Mouse (Mus musculus) kidney, embryonic 14.5 days (tissue): Measurements from ENCODE around the gene R3hdm2. TPM values are rescaled to one million over a fixed set of nuclear protein-coding genes. Genes with fewer than 3 reads are reported as not detected.

Experiments
- ATAC-seq: fragments of 200-750 bp; cut with Nextera tagmentation; 2 replicates; pipeline ENCODE4 v1.8.0; 2017; ENCODE audit warnings: moderate number of reproducible peaks, mild to moderate bottlenecking, moderate TSS enrichment, moderate library complexity; ENCODE audit not compliant: low FRiP score, low TSS enrichment
- H3K27ac ChIP-seq: fragments of 300-500 bp; sonication (generic); 2 replicates; pipeline ENCODE4 v1.5.1; 2014; ENCODE audit warnings: low read depth, mild to moderate bottlenecking, low read length, moderate library complexity, mixed read lengths
- H3K27me3 ChIP-seq: fragments of 300-500 bp; sonication (generic); 2 replicates; pipeline ENCODE4 v1.6.1; 2014; ENCODE audit warnings: mild to moderate bottlenecking, low read length; ENCODE audit not compliant: control insufficient read depth, insufficient read depth
- H3K36me3 ChIP-seq: fragments of 300-500 bp; sonication (generic); 2 replicates; pipeline ENCODE4 v1.6.1; 2014; ENCODE audit warnings: low read length, mixed read lengths; ENCODE audit not compliant: control insufficient read depth, insufficient read depth
- H3K4me1 ChIP-seq: fragments of 300-500 bp; sonication (generic); 2 replicates; pipeline ENCODE4 v1.6.1; 2014; ENCODE audit warnings: low read length, mixed read lengths; ENCODE audit not compliant: control insufficient read depth, insufficient read depth
- H3K4me2 ChIP-seq: fragments of 300-500 bp; sonication (generic); replicated peaks from 2 replicates; pipeline ENCODE4 v1.6.1; 2014; ENCODE audit warnings: low read depth, mild to moderate bottlenecking, low read length
- H3K4me3 ChIP-seq: fragments of 300-500 bp; sonication (generic); 2 replicates; pipeline ENCODE4 v1.5.1; 2014; ENCODE audit warnings: mild to moderate bottlenecking, low read length
- H3K9ac ChIP-seq: fragments of 300-500 bp; sonication (generic); 2 replicates; pipeline ENCODE4 v1.6.1; 2014; ENCODE audit warnings: low read depth, mild to moderate bottlenecking, low read length, moderate library complexity
- H3K9me3 ChIP-seq: fragments of 300-500 bp; sonication (generic); 2 replicates; pipeline ENCODE4 v1.6.1; 2016; ENCODE audit warnings: low read length; ENCODE audit not compliant: control insufficient read depth
- WGBS: fragments of 180-500 bp; shearing (Covaris S2); extraction: QIAGEN DNeasy Blood & Tissue Kit; methylation state at CpG from one replicate; pipeline ENCODE4 v1.1.7; 2014; 5-methylcytosine and 5-hydroxymethylcytosine counted together
- polyA plus RNA-seq: library from polyadenylated mRNA; unstranded; fragments of >200 nt; fragmentation: Nextera tagmentation; extraction: Ambion mirVana; gene quantifications from 2 replicates; pipeline ENCODE4 v1.2.1, GENCODE M21; 2014

R3hdm2 gene
- polyA plus RNA-seq, 1 experiment from 2014 or later: 37.9 TPM

- Histone ChIP-seq H3K27me3 (no peaks in the 10 kb centered on the region), H3K4me3 (no peak overlapping the region), H3K27ac (no peak overlapping the region), H3K9ac (no peak overlapping the region), H3K36me3 (peaks cover 54% of the 10 kb centered on the region), H3K4me1 (0 out of 2 replicates have a peak, but pooled peaks cover 4% of the 10 kb centered on the region), H3K9me3 (no peaks in the 10 kb centered on the region), H3K4me2 (no peak overlapping the region)
- no peak for ATAC-seq
- 83% methylated on average over 7 of the region's 7 CpGs for WGBS
Measured at GRCm38 (mm10) chr10:127488856-127489255, 108.7 kb downstream of the R3hdm2 start.

DNA sequence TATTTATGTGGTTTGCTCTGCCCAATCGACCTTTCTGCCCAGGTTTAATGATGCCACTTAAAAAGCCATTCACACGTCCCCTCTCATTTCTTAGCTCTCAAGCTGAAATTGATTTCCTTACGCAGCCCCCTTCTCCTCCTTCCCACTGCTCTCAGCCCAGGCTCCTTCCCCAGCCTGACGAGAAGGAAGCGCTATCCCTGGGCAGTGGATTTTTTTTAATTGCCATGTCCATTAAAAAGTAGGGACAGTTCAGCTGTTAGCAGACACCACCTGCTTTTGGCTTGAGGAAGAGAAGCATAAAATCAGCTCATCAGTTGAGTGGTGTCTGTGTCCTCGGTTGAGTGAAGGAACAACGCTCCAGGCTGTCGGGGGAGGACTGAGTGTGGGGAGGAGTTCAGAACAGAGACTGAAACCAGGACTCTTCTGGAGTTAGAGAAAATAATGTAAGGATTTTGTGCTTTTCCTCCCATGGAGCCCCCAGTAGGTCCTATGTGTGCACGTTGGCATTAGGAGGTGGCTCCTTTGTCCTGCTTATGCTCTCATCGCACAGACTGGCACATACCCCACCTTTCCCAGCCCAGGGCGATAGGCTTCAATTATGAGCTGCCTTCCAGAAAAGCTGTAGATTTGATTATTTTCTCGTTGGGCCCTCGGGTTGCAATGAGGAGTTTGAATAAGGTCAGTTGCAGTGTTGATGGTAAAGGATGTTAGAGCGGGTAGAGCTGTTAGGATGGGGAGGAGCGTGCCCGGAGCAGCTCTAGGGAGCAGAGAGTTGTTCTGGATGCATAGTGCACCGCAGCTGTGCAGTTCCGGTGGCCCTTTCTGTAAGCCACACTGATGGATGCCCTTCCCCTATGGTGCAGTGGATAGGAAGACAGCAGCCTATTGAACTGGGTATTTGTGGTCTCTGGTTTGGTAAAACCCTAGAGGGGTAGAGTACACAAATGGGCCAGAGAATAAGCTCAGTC, 110.3 kb downstream of the R3hdm2 start:
- no peak overlapping the region for H3K27ac ChIP-seq
- peaks cover 54% of the 10 kb centered on the region for H3K36me3 ChIP-seq
- H3K4me2 ChIP-seq: no peak overlapping the region
- no peak overlapping the region for H3K9ac ChIP-seq
- ATAC-seq: peak; percentile 70; the same call in 1 of the 2 replicates
- H3K9me3 ChIP-seq: no peaks in the 10 kb centered on the region
- no peak overlapping the region for H3K4me3 ChIP-seq
- H3K4me1 ChIP-seq: 0 out of 2 replicates have a peak, but pooled peaks cover 4% of the 10 kb centered on the region
- WGBS: 58% methylated on average over 18 of the region's 18 CpGs
- no peaks in the 10 kb centered on the region for H3K27me3 ChIP-seq

GRCm38 (mm10) chr10:127491128-127491512, 111.0 kb downstream of the R3hdm2 start:
- Histone ChIP-seq H3K9me3 (no peaks in the 10 kb centered on the region), H3K36me3 (peaks cover 57% of the 10 kb centered on the region), H3K27me3 (no peaks in the 10 kb centered on the region), H3K27ac (no peak overlapping the region), H3K4me1 (0 out of 2 replicates have a peak, but pooled peaks cover 4% of the 10 kb centered on the region), H3K4me3 (no peak overlapping the region), H3K4me2 (no peak overlapping the region), H3K9ac (no peak overlapping the region)
- 73% methylated on average over 8 of the region's 8 CpGs for WGBS
- ATAC-seq: no peak

DNA sequence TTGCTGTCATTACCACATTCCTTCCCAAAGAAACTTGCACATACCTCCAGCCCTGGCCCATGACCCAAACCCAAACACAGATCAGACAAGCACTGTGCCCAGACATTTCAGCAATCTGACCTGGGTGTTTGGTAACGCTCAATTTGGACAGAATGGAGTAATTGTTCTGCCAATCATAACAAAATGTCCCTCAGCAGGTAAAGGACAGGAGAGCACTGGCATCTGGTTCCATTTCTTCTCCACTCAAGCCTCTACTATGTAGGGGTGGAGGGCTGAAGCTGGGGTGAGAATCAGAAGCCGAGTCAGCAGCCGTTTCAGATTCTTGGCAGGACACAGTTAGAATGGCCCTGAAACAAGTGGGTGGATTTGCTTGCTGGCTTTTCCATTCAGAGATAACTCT, 112.0 kb downstream of the R3hdm2 start:
- no peaks in the 10 kb centered on the region for H3K9me3 ChIP-seq
- 88% methylated on average over 3 of the region's 3 CpGs for WGBS
- H3K27ac ChIP-seq: no peak overlapping the region
- H3K9ac ChIP-seq: no peak overlapping the region
- no peak overlapping the region for H3K4me3 ChIP-seq
- no peak overlapping the region for H3K4me2 ChIP-seq
- no peaks in the 10 kb centered on the region for H3K27me3 ChIP-seq
- peaks cover 63% of the 10 kb centered on the region for H3K36me3 ChIP-seq
- 0 out of 2 replicates have a peak, but pooled peaks cover 4% of the 10 kb centered on the region for H3K4me1 ChIP-seq
- no peak for ATAC-seq

DNA sequence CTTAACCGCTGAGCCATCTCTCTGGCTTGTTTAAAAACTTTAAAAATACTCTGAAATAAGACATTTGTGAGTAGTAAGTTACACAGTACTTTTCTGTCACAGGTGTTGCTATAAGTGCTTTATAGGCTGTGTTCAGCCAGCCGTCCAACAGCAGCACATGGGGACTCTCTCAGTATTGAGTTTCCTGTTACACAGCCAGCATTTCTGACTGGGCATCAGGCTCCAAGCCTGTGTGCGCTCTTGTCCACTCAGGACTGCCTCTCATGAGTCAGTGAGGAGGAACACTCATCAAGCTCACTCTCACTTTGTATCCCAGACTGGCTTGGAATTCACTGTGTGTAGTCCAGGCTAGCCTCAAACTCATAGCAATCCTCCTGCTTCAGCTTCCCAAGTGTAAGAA, 116.0 kb downstream of the R3hdm2 start:
- Histone ChIP-seq H3K9me3 (no peaks in the 10 kb centered on the region), H3K9ac (no peak overlapping the region), H3K27me3 (no peaks in the 10 kb centered on the region), H3K4me1 (no peaks in the 10 kb centered on the region), H3K27ac (no peak overlapping the region), H3K4me2 (no peak overlapping the region), H3K36me3 (peaks cover 75% of the 10 kb centered on the region), H3K4me3 (no peak overlapping the region)
- WGBS: 80% methylated on average over 3 of the region's 3 CpGs
- no peak for ATAC-seq

DNA sequence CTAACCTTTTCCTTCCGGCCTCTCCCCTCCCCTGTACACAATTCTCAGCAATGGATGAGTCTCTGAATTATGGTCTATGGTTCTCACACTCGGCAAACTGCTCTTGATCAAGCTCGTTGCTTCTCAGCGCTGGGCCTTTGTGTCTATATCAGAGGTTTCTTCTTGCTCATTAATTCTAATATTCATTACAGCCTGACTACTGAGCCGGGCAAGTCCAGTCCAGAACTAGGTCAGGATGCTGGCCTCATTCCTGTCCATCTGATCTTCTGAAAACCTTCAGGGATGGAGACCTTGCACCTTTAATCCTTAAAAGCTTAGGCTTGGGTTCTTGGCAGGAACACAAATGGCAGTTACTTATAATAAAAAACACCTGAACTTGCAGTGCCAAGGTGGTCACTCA, 119.4 kb downstream of the R3hdm2 start:
- H3K36me3 ChIP-seq: peaks cover 52% of the 10 kb centered on the region
- no peak overlapping the region for H3K27ac ChIP-seq
- no peak for ATAC-seq

DNA sequence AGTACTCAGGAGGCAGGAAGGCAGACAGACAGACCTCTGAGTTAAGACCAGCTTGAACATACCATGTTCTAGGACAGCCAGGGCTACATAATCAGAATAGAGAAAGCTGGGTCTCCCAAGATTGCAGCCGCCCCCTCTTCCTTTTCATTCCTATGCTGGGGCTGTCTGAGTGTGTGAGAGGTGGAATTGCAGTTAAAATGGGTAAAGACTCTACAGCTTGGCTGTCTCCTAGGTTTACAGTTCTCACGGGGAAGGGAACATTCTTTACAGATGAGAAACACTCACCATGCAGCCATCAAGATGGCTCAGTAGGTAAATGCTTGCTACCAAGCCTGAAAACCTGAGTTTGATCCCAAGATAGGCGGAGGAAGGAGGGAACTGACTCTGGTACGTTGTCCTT, 119.9 kb downstream of the R3hdm2 start:
- H3K4me2 ChIP-seq: no peak overlapping the region
- no peak overlapping the region for H3K27ac ChIP-seq
- ATAC-seq: no peak
- no peaks in the 10 kb centered on the region for H3K4me1 ChIP-seq
- no peaks in the 10 kb centered on the region for H3K9me3 ChIP-seq
- no peak overlapping the region for H3K9ac ChIP-seq
- no peak overlapping the region for H3K4me3 ChIP-seq
- WGBS: 81% methylated on average over 4 of the region's 4 CpGs
- peaks cover 47% of the 10 kb centered on the region for H3K36me3 ChIP-seq
- H3K27me3 ChIP-seq: no peaks in the 10 kb centered on the region

More for the DNA sequence above, 119.4 kb downstream of the R3hdm2 start:
- Histone ChIP-seq H3K9ac (no peak overlapping the region), H3K27me3 (no peaks in the 10 kb centered on the region), H3K9me3 (no peaks in the 10 kb centered on the region), H3K4me2 (no peak overlapping the region), H3K4me1 (no peaks in the 10 kb centered on the region), H3K4me3 (no peak overlapping the region)
- 35% methylated on average over 5 of the region's 5 CpGs for WGBS

DNA sequence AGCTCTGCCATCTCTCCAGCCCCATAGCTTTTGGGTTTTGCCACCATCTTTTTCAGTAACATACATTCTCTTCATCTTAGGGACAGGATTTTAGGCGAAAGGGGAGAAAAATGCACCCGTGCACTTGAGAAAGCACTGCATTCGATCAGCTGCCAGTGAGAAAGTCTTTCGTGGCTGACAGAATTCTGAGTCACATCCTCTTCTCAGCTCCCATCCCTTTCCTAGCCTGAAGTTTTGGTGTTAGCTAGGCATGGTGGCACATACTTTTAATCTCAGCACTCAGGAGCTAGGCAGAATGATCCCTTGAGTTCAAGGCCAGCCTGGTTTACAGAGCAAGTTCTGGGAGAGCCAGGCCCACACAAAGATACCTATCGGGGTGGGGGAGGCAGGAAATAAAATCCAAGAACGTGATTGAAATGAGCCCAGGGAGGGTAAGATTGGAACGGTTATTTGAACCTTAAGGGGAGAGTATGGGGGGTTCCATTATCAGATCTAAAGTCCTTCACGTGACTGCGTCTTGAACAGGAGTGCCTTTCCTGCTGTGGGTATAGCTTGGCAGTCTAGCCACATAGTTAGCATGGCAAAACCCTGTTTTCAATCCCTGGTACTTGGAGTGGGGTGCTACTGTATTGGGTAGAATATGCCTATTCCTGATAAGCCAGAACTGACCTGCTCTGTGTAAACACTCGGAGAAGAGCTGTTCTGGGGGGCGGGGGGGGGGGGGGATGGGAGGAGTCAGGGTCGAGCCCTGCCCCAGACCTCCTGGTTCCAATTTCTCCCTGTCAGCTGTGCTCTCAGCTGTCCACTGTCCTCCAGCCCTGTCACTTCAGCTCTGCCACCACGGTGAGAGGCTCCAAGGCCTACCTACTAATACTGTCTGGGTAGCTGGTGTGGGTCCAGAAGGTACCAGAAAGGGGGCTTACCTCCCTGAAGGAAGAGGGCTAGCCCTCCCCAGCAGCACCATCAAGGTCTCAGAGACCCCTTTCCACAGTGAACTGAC, 121.1 kb downstream of the R3hdm2 start, which contains the start of gene Stac3:
Gene Stac3 (plus strand): TSS at position 793 of the 1,000 bp plus-strand sequence.
- H3K4me3 ChIP-seq: no peak within 1 kb of the TSS
- H3K27me3 ChIP-seq: no peaks in the 10 kb centered on the region
- 60% methylated on average over 11 of the region's 13 CpGs for WGBS
- H3K4me2 ChIP-seq: no peak within 1 kb of the TSS
- no peaks in the 10 kb centered on the region for H3K4me1 ChIP-seq
- H3K9me3 ChIP-seq: no peaks in the 10 kb centered on the region
- ATAC-seq: 0 out of 2 replicates have a peak, but pooled peaks have one; percentile 36
- H3K36me3 ChIP-seq: peaks cover 36% of the 10 kb centered on the region
- no peak within 1 kb of the TSS for H3K9ac ChIP-seq
- no peak within 1 kb of the TSS for H3K27ac ChIP-seq
